Mouse (Mus musculus) 416B (cell line): ENCODE results near the gene Maml2.

ENCODE experiments used
- DNase-seq: peaks from one replicate; pipeline ENCODE4 v3.0.0; 2011; ENCODE audit warnings: low read depth

Maml2 gene

GRCm38 (mm10) chr9:13566154-13566885 is 268.6 kb downstream of the Maml2 start:
- DNase-seq: no peak

DNA sequence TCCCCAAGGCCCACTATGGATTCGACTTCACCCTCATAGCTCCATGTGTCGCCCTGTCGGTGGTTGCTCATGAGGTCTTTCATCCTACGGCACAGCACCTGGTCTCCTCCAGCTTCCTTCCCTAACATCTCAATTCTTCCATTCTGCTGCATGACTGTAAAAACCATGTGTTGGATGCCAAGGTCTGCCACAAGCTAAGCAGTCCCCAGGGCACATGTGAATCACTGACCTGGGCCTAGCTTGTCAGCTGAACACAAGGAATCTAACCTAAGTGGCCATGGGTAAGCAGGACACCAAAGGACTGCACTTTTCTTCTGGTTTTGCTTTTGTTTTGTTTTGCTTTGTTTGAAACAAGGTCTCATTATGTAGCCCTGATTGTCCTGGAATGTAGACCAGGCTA is 271.3 kb downstream of the Maml2 start:
- DNase-seq: no peak

DNA sequence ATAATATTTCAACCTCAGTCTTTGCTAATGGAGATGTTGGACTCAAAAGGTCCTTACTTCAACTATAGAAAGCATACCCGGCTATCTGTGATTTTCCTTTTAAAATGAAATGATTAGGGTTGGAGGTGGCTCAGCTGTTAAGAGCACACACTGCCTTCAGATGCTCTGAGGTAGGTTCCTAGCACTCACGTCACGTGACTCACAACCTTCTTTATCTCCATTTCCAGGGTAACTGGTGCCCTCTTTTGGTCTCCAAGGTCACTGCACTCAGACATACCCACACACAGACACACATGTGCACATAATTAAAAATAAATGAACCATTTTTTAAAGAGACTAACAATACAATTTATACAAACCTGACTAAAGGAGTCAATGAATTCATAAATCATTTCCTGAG is 275.1 kb downstream of the Maml2 start:
- DNase-seq: no peak

GRCm38 (mm10) chr9:13574059-13574458 is 276.3 kb downstream of the Maml2 start:
- DNase-seq: peak; percentile 84

- peak; percentile 62 for DNase-seq
Measured at GRCm38 (mm10) chr9:13574913-13575312, 277.2 kb downstream of the Maml2 start.

GRCm38 (mm10) chr9:13577150-13577549 is 279.4 kb downstream of the Maml2 start:
- no peak for DNase-seq

GRCm38 (mm10) chr9:13581184-13581583 is 283.4 kb downstream of the Maml2 start:
- no peak for DNase-seq

DNA sequence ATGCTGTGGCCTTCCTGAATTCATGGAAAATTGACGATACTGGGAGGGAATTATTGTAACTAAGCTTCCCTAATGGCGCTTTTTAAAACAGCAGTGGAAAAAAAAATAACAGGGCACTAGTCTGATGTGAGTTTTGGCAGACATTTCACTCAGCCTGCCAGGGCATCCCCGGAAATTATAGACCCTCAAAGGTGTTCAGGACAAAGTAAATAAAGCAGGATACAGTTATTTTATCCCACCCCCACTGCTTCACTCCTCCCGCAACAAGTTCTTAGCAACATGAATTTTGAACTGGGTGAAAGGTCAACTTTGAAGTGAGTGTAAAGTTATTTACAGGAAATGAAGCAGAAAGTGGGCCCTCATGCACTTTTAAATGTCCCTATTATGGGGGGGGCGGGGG is 286.2 kb downstream of the Maml2 start:
- DNase-seq: no peak

DNA sequence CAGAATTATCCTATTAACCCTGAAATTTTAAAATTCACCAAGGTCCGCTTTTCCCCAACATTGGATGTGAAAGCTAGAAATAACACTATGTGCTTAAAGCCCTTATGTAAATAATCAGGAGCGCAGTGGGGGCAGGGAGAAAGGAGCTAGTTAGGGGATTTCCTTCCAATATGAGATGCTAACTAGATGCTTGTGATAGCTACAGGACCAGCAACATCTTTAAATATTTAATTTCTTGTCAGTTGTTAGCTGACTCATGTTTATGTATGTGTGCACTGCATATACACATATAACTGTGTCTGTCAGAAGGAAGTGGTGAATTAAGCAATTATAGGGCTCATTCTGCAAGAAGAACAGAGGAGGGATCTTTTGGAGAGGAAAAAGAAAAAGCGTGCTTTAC is 286.7 kb downstream of the Maml2 start:
- DNase-seq: peak; percentile 54

DNA sequence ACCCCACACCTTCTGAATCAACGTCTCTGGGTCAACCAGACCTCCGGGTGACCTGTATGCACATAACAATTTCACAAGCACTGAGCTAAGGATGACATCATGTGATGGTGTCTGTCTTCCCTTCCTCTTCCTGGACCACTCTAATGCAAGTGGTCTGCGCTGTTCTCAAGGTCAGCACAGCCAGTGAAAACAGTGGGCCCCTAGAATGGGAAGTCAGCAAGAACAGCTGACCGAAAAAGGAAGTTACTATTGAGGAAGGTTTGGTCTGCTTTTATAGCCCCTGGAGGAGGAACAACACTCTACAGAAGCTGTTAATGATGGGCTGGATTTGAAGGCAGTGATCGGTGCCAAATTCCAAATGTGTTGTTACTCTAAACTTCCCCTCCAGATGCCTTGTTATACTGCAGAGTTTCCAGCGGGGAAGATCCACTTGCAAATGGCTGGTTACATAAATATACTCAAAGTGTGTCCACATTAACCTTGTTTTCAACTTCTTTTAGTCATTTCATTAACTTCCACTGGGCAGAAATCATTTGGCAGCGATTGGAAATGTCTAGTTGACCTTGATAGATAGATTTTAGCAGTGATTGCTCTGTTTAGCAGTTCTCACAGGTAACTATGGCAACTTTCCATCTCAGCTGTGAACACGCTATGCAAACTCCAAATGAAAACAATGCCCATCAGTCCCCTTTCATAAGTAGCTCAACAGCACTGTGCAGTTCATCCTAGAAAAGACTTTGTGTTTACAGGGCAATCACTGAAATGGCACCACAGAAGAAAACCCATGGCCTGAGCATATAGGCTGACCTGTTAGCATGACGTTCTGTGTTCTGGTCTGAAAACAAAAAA is 289.6 kb downstream of the Maml2 start:
- DNase-seq: peak; percentile 90

- peak; percentile 40 for DNase-seq
Measured at GRCm38 (mm10) chr9:13588786-13589185, 291.0 kb downstream of the Maml2 start.

DNA sequence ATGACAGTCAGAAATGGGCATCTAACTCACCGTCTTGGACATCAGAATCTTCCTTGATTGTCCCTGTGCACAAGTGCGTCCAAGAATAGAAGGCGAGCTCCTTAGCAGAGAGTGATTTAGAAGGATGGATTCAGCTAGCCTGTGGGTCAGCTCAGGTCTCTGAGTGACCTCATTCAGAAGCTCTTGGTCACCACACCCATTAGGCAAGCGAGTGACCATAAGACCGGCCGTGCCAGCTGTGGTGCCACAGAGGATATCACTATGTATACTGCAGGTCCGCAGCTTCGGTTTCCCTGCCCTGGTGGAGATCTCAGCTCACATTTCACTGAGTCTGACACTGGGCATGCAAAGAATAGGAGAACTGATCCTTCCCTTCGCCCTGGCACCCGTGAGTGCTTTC is 294.9 kb downstream of the Maml2 start:
- no peak for DNase-seq

DNA sequence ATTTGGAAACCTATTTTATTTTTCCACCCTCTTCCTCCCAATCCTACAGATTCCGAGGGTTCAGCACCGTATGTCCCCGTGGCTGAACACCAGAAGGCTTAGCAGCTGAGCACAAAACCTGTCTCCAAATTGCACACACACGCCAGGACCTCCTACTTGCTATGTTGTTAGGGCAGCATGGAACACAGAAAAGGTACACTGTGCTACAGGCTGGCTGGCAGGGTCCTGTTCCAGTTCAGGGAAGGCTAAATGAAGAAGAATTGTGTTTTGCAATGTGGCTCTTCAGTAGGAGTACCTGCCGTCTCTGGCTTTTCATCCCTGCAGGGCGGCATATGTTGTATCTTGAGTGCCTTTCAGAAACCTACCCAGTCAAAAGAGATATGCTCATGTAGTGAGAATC is 300.0 kb downstream of the Maml2 start:
- no peak for DNase-seq

DNA sequence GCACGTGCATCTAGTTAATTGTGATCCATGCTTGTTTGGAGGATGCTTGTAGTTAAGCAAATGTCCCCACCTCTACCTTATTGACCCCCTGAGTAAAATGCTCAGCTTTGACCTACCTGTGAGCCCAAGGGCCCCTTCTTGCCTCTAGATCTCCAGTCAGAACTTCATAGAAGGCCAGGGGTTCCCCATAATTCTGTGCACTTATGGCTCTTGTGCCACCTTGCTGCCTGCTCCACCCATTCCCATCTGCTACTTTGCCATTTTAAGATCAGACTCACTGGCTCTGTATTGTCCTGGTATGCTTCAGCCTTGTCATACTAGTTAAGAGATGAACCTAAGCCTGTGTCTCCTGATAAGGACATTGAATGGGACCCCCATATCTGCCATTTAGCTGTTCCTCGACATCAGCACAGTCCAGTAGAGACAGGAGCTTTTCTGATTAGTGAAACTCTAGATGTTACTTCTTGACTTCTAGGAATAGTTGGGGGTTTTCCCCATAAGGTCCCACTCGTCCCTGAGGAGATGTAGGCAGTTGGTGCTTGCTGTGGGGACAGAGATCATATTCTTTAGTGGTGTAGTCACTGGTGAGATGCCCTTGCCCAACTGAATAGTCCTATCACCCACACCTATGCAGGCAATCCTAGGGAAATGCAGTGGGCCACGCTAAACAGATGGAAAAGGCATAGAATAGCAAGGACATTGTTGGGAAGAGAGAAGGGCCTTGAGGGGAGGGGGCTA is 301.0 kb downstream of the Maml2 start:
- no peak for DNase-seq

DNA sequence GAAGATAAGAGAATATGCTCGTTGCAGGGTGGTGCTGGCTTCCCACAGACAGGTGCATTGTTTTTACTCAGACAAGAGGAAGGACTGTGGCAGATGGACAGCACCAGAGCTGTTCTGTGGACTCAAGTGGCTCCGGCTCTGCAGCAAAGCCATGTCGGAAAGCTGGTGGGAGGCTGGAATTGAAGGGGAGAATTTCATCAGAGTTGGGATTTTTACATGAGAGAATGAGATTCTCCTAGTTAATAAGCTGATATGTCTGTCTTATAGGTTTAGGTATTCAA is 301.5 kb downstream of the Maml2 start:
- no peak for DNase-seq

- no peak for DNase-seq
Measured at GRCm38 (mm10) chr9:13599800-13600199, 302.0 kb downstream of the Maml2 start.

- DNase-seq: no peak
Measured at GRCm38 (mm10) chr9:13601729-13602128, 304.0 kb downstream of the Maml2 start.

DNA sequence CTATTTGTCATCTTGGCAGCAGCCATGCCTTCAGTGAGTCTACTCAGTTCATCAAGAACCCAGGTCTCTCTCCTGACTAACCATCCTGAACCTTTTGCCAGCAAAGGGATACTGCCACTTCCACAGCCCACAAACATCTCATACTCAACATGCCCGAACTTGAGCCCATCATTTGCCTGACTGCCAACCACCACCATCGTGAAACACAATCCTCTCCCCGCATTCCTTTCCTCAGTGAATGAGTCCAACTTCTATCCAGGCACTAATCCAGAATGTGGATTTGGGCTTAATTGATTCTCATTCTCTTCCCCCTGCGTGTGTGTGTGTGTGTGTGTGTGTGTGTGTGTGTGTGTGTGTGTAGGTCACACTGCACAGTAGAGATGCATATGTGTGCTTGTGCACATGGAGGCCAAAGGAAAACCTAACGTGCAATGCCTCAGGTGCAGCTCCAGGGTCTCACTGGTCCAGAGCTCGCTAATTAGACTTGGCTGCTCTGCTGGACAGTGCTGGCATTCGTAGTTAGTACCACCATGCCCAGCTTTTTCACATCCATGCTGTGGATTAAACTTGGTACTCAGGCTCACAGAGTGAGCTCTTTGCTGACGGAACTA is 305.9 kb downstream of the Maml2 start:
- no peak for DNase-seq

- no peak for DNase-seq
Measured at GRCm38 (mm10) chr9:13607609-13608185, 309.9 kb downstream of the Maml2 start.

GRCm38 (mm10) chr9:13608532-13609071 is 310.8 kb downstream of the Maml2 start:
- peak; percentile 52 for DNase-seq

DNA sequence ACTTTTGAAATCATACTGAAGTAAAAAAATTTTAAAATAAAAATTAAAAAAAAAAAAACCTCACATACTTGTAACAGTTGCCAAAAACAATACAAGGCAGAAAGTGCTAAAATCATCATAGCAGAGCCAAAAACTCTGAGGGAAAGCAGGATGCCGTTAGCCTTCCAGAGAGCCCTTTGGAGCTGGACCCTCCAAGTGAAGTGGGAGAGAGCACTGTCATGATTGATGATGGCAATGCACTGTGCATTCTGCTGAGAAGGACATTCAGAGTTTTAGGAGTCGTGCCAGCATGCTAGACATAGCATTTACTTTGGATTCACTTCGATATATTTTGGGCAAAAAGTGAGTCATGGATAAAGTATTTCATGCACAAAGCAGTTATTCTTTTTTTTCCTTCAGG is 313.8 kb downstream of the Maml2 start:
- no peak for DNase-seq

DNA sequence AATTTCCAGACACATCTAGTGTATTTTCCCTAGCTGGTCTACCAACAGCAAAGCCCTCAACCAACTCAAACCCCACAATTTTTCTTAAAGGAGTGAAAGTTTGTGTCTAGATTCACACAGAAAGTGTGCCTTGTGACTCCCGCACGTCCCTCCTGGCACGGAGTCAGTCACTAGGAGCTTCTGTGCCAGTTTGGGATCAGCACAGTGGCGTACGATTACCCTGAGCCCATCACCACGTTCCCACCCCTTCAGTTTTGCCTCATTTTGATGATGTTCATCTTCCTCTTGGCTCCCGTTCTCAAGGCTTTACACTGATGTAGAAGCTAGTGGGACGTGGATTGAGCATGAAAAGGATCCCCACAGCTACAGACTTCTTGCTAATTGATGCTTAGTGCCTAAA is 314.6 kb downstream of the Maml2 start:
- DNase-seq: no peak
